Mouse (Mus musculus) erythroblast, embryonic 14.5 days (primary cell): Measurements from ENCODE around the gene Dph2.

Experiments
- GATA1 ChIP-seq: IDR thresholded peaks from 2 replicates; pipeline ENCODE4 v1.6.1; 2012; ENCODE audit warnings: low read length, inconsistent platforms, mixed read lengths
- TAL1 ChIP-seq: IDR thresholded peaks from 3 replicates; pipeline ENCODE4 v1.6.1; 2012; ENCODE audit warnings: low read length, inconsistent platforms, mixed read lengths

GRCm38 (mm10) chr4:117867000-117867399 is 24.8 kb downstream of the Dph2 start:
- TF ChIP-seq GATA1 (no peak), TAL1 (no peak)
